Mouse (Mus musculus): ENCODE data around the gene Mocs3. TPM values are rescaled to one million over a fixed set of nuclear protein-coding genes. Genes with fewer than 3 reads are reported as not detected.
A peak's percentile ranks its signal among the peaks of the same experiment; 100 is the strongest.

Mocs3 gene
- polyA plus RNA-seq, 1 experiment, result 27.4 TPM

GRCm38 (mm10) chr2:168248856-168249245, 18.4 kb downstream of the Mocs3 start:
- Histone ChIP-seq H3K4me3 (ENCODE audit: control insufficient read depth, insufficient read depth, low read length) (no peak overlapping the region), H3K27ac (ENCODE audit: control insufficient read depth, insufficient read depth, low read length) (no peak overlapping the region), H3K4me1 (replicated peaks; ENCODE audit: control insufficient read depth, insufficient read depth, low read length) (no peaks in the 10 kb centered on the region), H3K27me3 (ENCODE audit: control insufficient read depth, insufficient read depth, low read length) (no peaks in the 10 kb centered on the region), H3K36me3 (ENCODE audit: control insufficient read depth, insufficient read depth, low read length) (no peaks in the 10 kb centered on the region)
- 10% methylated on average over 2 of the region's 2 CpGs for WGBS
- no peak for TF ChIP-seq POLR2A (IDR thresholded peaks at IDR 0.05; ENCODE audit: control insufficient read depth, extremely low read depth, insufficient read depth, low read length, poor library complexity)
- TF ChIP-seq CTCF (IDR thresholded peaks at IDR 0.05; ENCODE audit: borderline replicate concordance, control insufficient read depth, extremely low read depth, insufficient read depth, low read length, poor library complexity), result no peak
- DNase-seq, result peak; percentile 18

- no peaks in the 10 kb centered on the region for H3K36me3 ChIP-seq (ENCODE audit: control insufficient read depth, insufficient read depth, low read length)
- peak; percentile 80 for DNase-seq
- H3K27me3 ChIP-seq (ENCODE audit: control insufficient read depth, insufficient read depth, low read length), result no peaks in the 10 kb centered on the region
- no peak overlapping the region for H3K4me3 ChIP-seq (ENCODE audit: control insufficient read depth, insufficient read depth, low read length)
- H3K4me1 ChIP-seq (replicated peaks; ENCODE audit: control insufficient read depth, insufficient read depth, low read length), result no peaks in the 10 kb centered on the region
- no peak overlapping the region for H3K27ac ChIP-seq (ENCODE audit: control insufficient read depth, insufficient read depth, low read length)
- 31% methylated on average over 8 of the region's 8 CpGs for WGBS
- TF ChIP-seq CTCF (IDR thresholded peaks at IDR 0.05; ENCODE audit: borderline replicate concordance, control insufficient read depth, extremely low read depth, insufficient read depth, low read length, poor library complexity), result peak; percentile 31; the same call in 1 of the 2 replicates
- no peak for TF ChIP-seq POLR2A (IDR thresholded peaks at IDR 0.05; ENCODE audit: control insufficient read depth, extremely low read depth, insufficient read depth, low read length, poor library complexity)
Measured at GRCm38 (mm10) chr2:168250270-168250669, 19.8 kb downstream of the Mocs3 start.

- WGBS, result 48% methylated on average over 16 of the region's 16 CpGs
- Histone ChIP-seq H3K4me3 (ENCODE audit: control insufficient read depth, insufficient read depth, low read length) (no peak overlapping the region), H3K4me1 (replicated peaks; ENCODE audit: control insufficient read depth, insufficient read depth, low read length) (no peaks in the 10 kb centered on the region), H3K27me3 (ENCODE audit: control insufficient read depth, insufficient read depth, low read length) (no peaks in the 10 kb centered on the region), H3K27ac (ENCODE audit: control insufficient read depth, insufficient read depth, low read length) (no peak overlapping the region), H3K36me3 (ENCODE audit: control insufficient read depth, insufficient read depth, low read length) (no peaks in the 10 kb centered on the region)
- peak; percentile 37 for DNase-seq
- TF ChIP-seq CTCF (IDR thresholded peaks at IDR 0.05; ENCODE audit: borderline replicate concordance, control insufficient read depth, extremely low read depth, insufficient read depth, low read length, poor library complexity), result 0 out of 2 replicates have a peak, but pooled peaks have one; percentile 22
- TF ChIP-seq POLR2A (IDR thresholded peaks at IDR 0.05; ENCODE audit: control insufficient read depth, extremely low read depth, insufficient read depth, low read length, poor library complexity), result no peak
Measured at GRCm38 (mm10) chr2:168252639-168253292, 22.3 kb downstream of the Mocs3 start.

- Histone ChIP-seq H3K4me3 (ENCODE audit: control insufficient read depth, insufficient read depth, low read length) (no peak overlapping the region), H3K36me3 (ENCODE audit: control insufficient read depth, insufficient read depth, low read length) (no peaks in the 10 kb centered on the region), H3K27ac (ENCODE audit: control insufficient read depth, insufficient read depth, low read length) (no peak overlapping the region), H3K4me1 (replicated peaks; ENCODE audit: control insufficient read depth, insufficient read depth, low read length) (no peaks in the 10 kb centered on the region), H3K27me3 (ENCODE audit: control insufficient read depth, insufficient read depth, low read length) (no peaks in the 10 kb centered on the region)
- no peak for DNase-seq
- TF ChIP-seq POLR2A (IDR thresholded peaks at IDR 0.05; ENCODE audit: control insufficient read depth, extremely low read depth, insufficient read depth, low read length, poor library complexity) (no peak), CTCF (IDR thresholded peaks at IDR 0.05; ENCODE audit: borderline replicate concordance, control insufficient read depth, extremely low read depth, insufficient read depth, low read length, poor library complexity) (no peak)
- 41% methylated on average over 7 of the region's 7 CpGs for WGBS
Measured at GRCm38 (mm10) chr2:168253822-168254221, 23.4 kb downstream of the Mocs3 start.

- DNase-seq, result no peak
- H3K4me1 ChIP-seq (replicated peaks; ENCODE audit: control insufficient read depth, insufficient read depth, low read length), result no peaks in the 10 kb centered on the region
- no peak overlapping the region for H3K27ac ChIP-seq (ENCODE audit: control insufficient read depth, insufficient read depth, low read length)
- TF ChIP-seq POLR2A (IDR thresholded peaks at IDR 0.05; ENCODE audit: control insufficient read depth, extremely low read depth, insufficient read depth, low read length, poor library complexity) (no peak), CTCF (IDR thresholded peaks at IDR 0.05; ENCODE audit: borderline replicate concordance, control insufficient read depth, extremely low read depth, insufficient read depth, low read length, poor library complexity) (no peak)
- H3K36me3 ChIP-seq (ENCODE audit: control insufficient read depth, insufficient read depth, low read length), result no peaks in the 10 kb centered on the region
- no peak overlapping the region for H3K4me3 ChIP-seq (ENCODE audit: control insufficient read depth, insufficient read depth, low read length)
- H3K27me3 ChIP-seq (ENCODE audit: control insufficient read depth, insufficient read depth, low read length), result no peaks in the 10 kb centered on the region
- WGBS, result 95% methylated on average over 3 of the region's 3 CpGs
Measured at GRCm38 (mm10) chr2:168256506-168256905, 26.1 kb downstream of the Mocs3 start.

- 42% methylated on average over 4 of the region's 4 CpGs for WGBS
- no peak for TF ChIP-seq POLR2A (IDR thresholded peaks at IDR 0.05; ENCODE audit: control insufficient read depth, extremely low read depth, insufficient read depth, low read length, poor library complexity)
- TF ChIP-seq CTCF (IDR thresholded peaks at IDR 0.05; ENCODE audit: borderline replicate concordance, control insufficient read depth, extremely low read depth, insufficient read depth, low read length, poor library complexity), result no peak
- no peak for DNase-seq
- no peaks in the 10 kb centered on the region for H3K36me3 ChIP-seq (ENCODE audit: control insufficient read depth, insufficient read depth, low read length)
- H3K27me3 ChIP-seq (ENCODE audit: control insufficient read depth, insufficient read depth, low read length), result no peaks in the 10 kb centered on the region
- no peak overlapping the region for H3K27ac ChIP-seq (ENCODE audit: control insufficient read depth, insufficient read depth, low read length)
- H3K4me3 ChIP-seq (ENCODE audit: control insufficient read depth, insufficient read depth, low read length), result no peak overlapping the region
- H3K4me1 ChIP-seq (replicated peaks; ENCODE audit: control insufficient read depth, insufficient read depth, low read length), result no peaks in the 10 kb centered on the region
Measured at GRCm38 (mm10) chr2:168257188-168257587, 26.8 kb downstream of the Mocs3 start.
